Mouse (Mus musculus): ENCODE data around the gene Psma3. TPM values are rescaled to one million over a fixed set of nuclear protein-coding genes. Genes with fewer than 3 reads are reported as not detected.

Psma3 gene
- polyA plus RNA-seq, 1 experiment from 2014 or later = 542 TPM

DNA sequence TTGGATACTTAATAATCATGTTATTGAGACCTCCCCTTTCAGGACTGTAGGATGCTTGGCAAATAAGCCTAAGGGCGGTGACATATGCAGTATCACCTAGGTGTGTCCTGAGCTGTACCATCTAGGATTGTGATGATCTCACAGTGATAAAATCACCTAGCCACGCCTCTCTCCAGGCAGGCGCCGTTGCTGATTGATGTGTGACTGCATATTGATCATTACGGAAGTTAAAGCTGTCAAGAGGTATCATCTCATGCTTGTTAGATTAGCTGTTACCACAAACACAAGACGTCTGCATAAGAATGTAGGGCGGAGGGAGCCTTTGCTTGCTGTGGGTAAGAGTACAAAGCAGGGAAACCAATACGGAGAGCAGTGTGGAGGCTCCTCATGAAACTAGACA, 55.8 kb downstream of the Psma3 start:
- Histone ChIP-seq H3K4me1 (ENCODE audit: control insufficient read depth, insufficient read depth, low read length) (no peaks in the 10 kb centered on the region), H3K9me3 (ENCODE audit: control insufficient read depth, low read length) (no peaks in the 10 kb centered on the region), H3K4me2 (ENCODE audit: low read depth, low read length) (no peak overlapping the region), H3K27me3 (ENCODE audit: control insufficient read depth, insufficient read depth, low read length) (no peaks in the 10 kb centered on the region), H3K36me3 (ENCODE audit: control insufficient read depth, insufficient read depth, low read length) (peaks cover 22% of the 10 kb centered on the region), H3K9ac (replicated peaks; ENCODE audit: low read depth, low read length) (no peak overlapping the region), H3K27ac (ENCODE audit: low read depth, low read length) (no peak overlapping the region), H3K4me3 (ENCODE audit: low read depth, low read length) (no peak overlapping the region)
- 90% methylated on average over 8 of the region's 8 CpGs for WGBS
- ATAC-seq (ENCODE audit: low read depth) = no peak

- Histone ChIP-seq H3K36me3 (ENCODE audit: control insufficient read depth, insufficient read depth, low read length) (peaks cover 17% of the 10 kb centered on the region), H3K27me3 (ENCODE audit: control insufficient read depth, insufficient read depth, low read length) (no peaks in the 10 kb centered on the region)
Measured at GRCm38 (mm10) chr12:71030722-71031121, 56.3 kb downstream of the Psma3 start.

GRCm38 (mm10) chr12:71035826-71036225, 61.4 kb downstream of the Psma3 start:
- H3K36me3 ChIP-seq (ENCODE audit: control insufficient read depth, insufficient read depth, low read length) = peaks cover 18% of the 10 kb centered on the region; the same call in 1 of the 2 replicates
- ATAC-seq (ENCODE audit: low read depth) = no peak
- 95% methylated on average over 4 of the region's 4 CpGs for WGBS

More at GRCm38 (mm10) chr12:71030722-71031121, 56.3 kb downstream of the Psma3 start:
- no peaks in the 10 kb centered on the region for H3K9me3 ChIP-seq (ENCODE audit: control insufficient read depth, low read length)
- H3K27ac ChIP-seq (ENCODE audit: low read depth, low read length) = no peak overlapping the region
- 94% methylated on average over 5 of the region's 5 CpGs for WGBS
- H3K4me3 ChIP-seq (ENCODE audit: low read depth, low read length) = no peak overlapping the region
- no peak overlapping the region for H3K9ac ChIP-seq (replicated peaks; ENCODE audit: low read depth, low read length)
- H3K4me2 ChIP-seq (ENCODE audit: low read depth, low read length) = no peak overlapping the region
- no peaks in the 10 kb centered on the region for H3K4me1 ChIP-seq (ENCODE audit: control insufficient read depth, insufficient read depth, low read length)
- ATAC-seq (ENCODE audit: low read depth) = no peak

DNA sequence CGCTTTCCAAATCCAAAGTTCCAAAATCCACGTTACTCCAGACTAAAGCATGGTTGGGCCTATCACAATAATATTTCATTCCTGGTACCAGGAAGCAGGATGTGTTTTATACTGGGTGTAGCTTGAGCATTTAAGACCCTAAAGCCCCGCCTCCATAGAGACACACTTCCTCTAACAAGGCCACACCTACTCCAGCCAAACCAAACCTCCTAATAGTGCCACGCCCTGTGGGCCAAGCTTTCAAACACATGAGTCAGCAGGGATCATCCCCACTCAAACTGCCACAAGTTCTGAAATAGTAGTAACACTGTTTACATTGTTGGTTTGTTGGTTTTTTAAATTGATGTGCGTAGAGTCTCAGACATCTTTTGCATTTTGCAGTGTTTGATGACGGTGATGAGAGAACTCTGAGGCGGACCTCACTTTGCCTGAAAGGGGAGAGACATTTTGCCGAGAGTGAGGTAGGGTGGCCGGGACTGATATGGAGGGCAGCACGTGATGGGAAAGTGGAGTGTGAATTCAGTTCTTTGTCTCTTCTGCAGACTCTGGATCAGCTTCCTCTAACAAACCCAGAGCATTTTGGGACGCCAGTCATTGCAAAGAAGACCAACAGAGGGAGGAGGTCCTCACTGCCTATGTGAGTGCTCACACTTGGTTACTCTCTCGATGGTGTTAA, 62.4 kb downstream of the Psma3 start:
- Histone ChIP-seq H3K36me3 (ENCODE audit: control insufficient read depth, insufficient read depth, low read length) (peaks cover 18% of the 10 kb centered on the region), H3K27me3 (ENCODE audit: control insufficient read depth, insufficient read depth, low read length) (no peaks in the 10 kb centered on the region), H3K4me1 (ENCODE audit: control insufficient read depth, insufficient read depth, low read length) (no peaks in the 10 kb centered on the region), H3K27ac (ENCODE audit: low read depth, low read length) (no peak overlapping the region), H3K9me3 (ENCODE audit: control insufficient read depth, low read length) (no peaks in the 10 kb centered on the region), H3K4me2 (ENCODE audit: low read depth, low read length) (no peak overlapping the region), H3K4me3 (ENCODE audit: low read depth, low read length) (no peak overlapping the region), H3K9ac (replicated peaks; ENCODE audit: low read depth, low read length) (no peak overlapping the region)
- 94% methylated on average over 12 of the region's 12 CpGs for WGBS
- ATAC-seq (ENCODE audit: low read depth) = no peak

More at GRCm38 (mm10) chr12:71035826-71036225, 61.4 kb downstream of the Psma3 start:
- Histone ChIP-seq H3K9ac (replicated peaks; ENCODE audit: low read depth, low read length) (no peak overlapping the region), H3K9me3 (ENCODE audit: control insufficient read depth, low read length) (no peaks in the 10 kb centered on the region), H3K4me2 (ENCODE audit: low read depth, low read length) (no peak overlapping the region), H3K27me3 (ENCODE audit: control insufficient read depth, insufficient read depth, low read length) (no peaks in the 10 kb centered on the region), H3K4me3 (ENCODE audit: low read depth, low read length) (no peak overlapping the region), H3K27ac (ENCODE audit: low read depth, low read length) (no peak overlapping the region), H3K4me1 (ENCODE audit: control insufficient read depth, insufficient read depth, low read length) (no peaks in the 10 kb centered on the region)

GRCm38 (mm10) chr12:71040462-71040861, 66.0 kb downstream of the Psma3 start:
- H3K4me3 ChIP-seq (ENCODE audit: low read depth, low read length) = no peak overlapping the region
- H3K27me3 ChIP-seq (ENCODE audit: control insufficient read depth, insufficient read depth, low read length) = no peaks in the 10 kb centered on the region
- no peak overlapping the region for H3K9ac ChIP-seq (replicated peaks; ENCODE audit: low read depth, low read length)
- WGBS = 95% methylated on average over 7 of the region's 7 CpGs
- no peak for ATAC-seq (ENCODE audit: low read depth)
- H3K4me1 ChIP-seq (ENCODE audit: control insufficient read depth, insufficient read depth, low read length) = no peaks in the 10 kb centered on the region
- H3K27ac ChIP-seq (ENCODE audit: low read depth, low read length) = no peak overlapping the region
- peaks cover 21% of the 10 kb centered on the region for H3K36me3 ChIP-seq (ENCODE audit: control insufficient read depth, insufficient read depth, low read length)
- no peaks in the 10 kb centered on the region for H3K9me3 ChIP-seq (ENCODE audit: control insufficient read depth, low read length)
- H3K4me2 ChIP-seq (ENCODE audit: low read depth, low read length) = no peak overlapping the region

GRCm38 (mm10) chr12:71042451-71042850, 68.0 kb downstream of the Psma3 start:
- H3K4me2 ChIP-seq (ENCODE audit: low read depth, low read length) = no peak overlapping the region
- no peaks in the 10 kb centered on the region for H3K9me3 ChIP-seq (ENCODE audit: control insufficient read depth, low read length)
- no peak overlapping the region for H3K4me3 ChIP-seq (ENCODE audit: low read depth, low read length)
- no peak overlapping the region for H3K27ac ChIP-seq (ENCODE audit: low read depth, low read length)
- ATAC-seq (ENCODE audit: low read depth) = no peak
- no peaks in the 10 kb centered on the region for H3K27me3 ChIP-seq (ENCODE audit: control insufficient read depth, insufficient read depth, low read length)
- peaks cover 21% of the 10 kb centered on the region for H3K36me3 ChIP-seq (ENCODE audit: control insufficient read depth, insufficient read depth, low read length)
- H3K4me1 ChIP-seq (ENCODE audit: control insufficient read depth, insufficient read depth, low read length) = peaks cover 1% of the 10 kb centered on the region; the same call in 1 of the 2 replicates
- no peak overlapping the region for H3K9ac ChIP-seq (replicated peaks; ENCODE audit: low read depth, low read length)
- WGBS = 97% methylated on average over 1 of the region's 1 CpGs

GRCm38 (mm10) chr12:71043571-71043970, 69.2 kb downstream of the Psma3 start:
- H3K9ac ChIP-seq (replicated peaks; ENCODE audit: low read depth, low read length) = no peak overlapping the region
- ATAC-seq (ENCODE audit: low read depth) = no peak
- 89% methylated on average over 3 of the region's 3 CpGs for WGBS
- H3K4me3 ChIP-seq (ENCODE audit: low read depth, low read length) = no peak overlapping the region
- no peaks in the 10 kb centered on the region for H3K27me3 ChIP-seq (ENCODE audit: control insufficient read depth, insufficient read depth, low read length)
- no peaks in the 10 kb centered on the region for H3K9me3 ChIP-seq (ENCODE audit: control insufficient read depth, low read length)
- peaks cover 5% of the 10 kb centered on the region; the same call in 1 of the 2 replicates for H3K4me1 ChIP-seq (ENCODE audit: control insufficient read depth, insufficient read depth, low read length)
- no peak overlapping the region for H3K4me2 ChIP-seq (ENCODE audit: low read depth, low read length)
- H3K36me3 ChIP-seq (ENCODE audit: control insufficient read depth, insufficient read depth, low read length) = peaks cover 16% of the 10 kb centered on the region
- H3K27ac ChIP-seq (ENCODE audit: low read depth, low read length) = no peak overlapping the region

GRCm38 (mm10) chr12:71044488-71044887, 70.1 kb downstream of the Psma3 start:
- peaks cover 16% of the 10 kb centered on the region for H3K36me3 ChIP-seq (ENCODE audit: control insufficient read depth, insufficient read depth, low read length)
- no peak overlapping the region for H3K9ac ChIP-seq (replicated peaks; ENCODE audit: low read depth, low read length)
- H3K27ac ChIP-seq (ENCODE audit: low read depth, low read length) = no peak overlapping the region
- H3K4me1 ChIP-seq (ENCODE audit: control insufficient read depth, insufficient read depth, low read length) = peaks cover 5% of the 10 kb centered on the region; the same call in 1 of the 2 replicates
- H3K9me3 ChIP-seq (ENCODE audit: control insufficient read depth, low read length) = no peaks in the 10 kb centered on the region
- no peak for ATAC-seq (ENCODE audit: low read depth)
- H3K4me3 ChIP-seq (ENCODE audit: low read depth, low read length) = no peak overlapping the region
- no peak overlapping the region for H3K4me2 ChIP-seq (ENCODE audit: low read depth, low read length)
- 92% methylated on average over 2 of the region's 2 CpGs for WGBS
- no peaks in the 10 kb centered on the region for H3K27me3 ChIP-seq (ENCODE audit: control insufficient read depth, insufficient read depth, low read length)
